Mouse (Mus musculus) layer of hippocampus, adult 9-11 months (tissue): ENCODE data around the gene Tnk2.

Experiments used
- DNase-seq: peaks from one replicate; pipeline ENCODE4 v3.0.0; 2022

Tnk2 gene

GRCm38 (mm10) chr16:32723163-32723562, 79.5 kb downstream of the Tnk2 start:
- no peak for DNase-seq

DNA sequence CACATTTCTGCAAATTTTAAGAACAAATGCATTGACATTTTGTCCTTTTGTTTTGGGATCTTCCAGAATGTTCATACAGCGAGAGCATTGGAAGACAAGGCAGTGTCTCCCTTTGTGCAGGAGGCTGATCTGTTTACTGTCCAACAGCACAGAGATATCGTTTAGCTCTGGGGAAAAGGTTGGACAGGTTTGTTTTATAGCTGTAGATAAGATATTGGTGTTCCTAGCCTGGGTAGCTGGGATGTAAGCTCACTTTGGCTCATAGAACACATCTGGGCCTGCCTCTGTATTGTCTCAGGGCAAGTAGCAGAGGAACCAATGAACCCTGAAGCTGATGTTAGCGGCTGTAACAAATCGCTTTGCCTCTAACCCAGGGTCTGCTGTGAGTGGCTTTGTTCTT, 80.1 kb downstream of the Tnk2 start:
- DNase-seq, result no peak

DNA sequence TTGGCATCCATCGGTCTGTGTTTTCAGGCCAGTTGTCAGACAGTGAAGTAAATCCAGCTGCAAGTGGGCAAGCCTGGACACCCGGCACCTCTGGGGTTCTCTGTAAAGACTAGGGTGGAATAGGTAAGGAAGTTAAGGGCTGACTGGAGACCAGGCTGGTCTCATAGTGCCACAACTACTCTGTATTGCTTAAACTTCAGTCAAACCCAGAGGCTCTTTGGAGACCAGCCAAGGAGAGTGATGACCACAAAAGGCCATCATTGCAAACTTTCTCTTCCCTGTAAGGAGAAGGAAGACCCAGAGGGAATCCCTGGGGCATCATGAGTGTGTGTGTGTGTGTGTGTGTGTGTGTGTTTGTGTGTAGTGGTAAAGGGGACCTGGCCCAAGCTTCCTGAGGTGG, 80.6 kb downstream of the Tnk2 start:
- DNase-seq, result no peak

DNA sequence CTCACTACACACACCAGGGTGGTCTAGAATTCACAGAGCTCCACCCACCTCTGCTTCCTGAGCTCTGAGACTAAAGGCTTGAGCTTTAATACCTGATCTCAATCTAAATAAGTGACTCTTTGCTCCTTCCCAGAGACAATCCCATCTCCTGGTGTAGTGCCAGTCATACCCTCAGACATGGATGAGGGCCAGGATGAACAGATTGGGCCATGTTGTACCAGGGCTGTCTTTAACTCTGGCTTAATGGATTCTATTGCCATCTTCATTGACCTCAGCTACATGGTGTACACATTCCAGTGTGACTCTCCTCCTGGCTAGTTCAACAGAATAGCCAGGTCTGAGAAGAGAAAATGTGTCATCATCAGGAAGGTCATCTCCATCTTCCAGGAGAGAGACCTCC, 82.8 kb downstream of the Tnk2 start:
- no peak for DNase-seq

DNA sequence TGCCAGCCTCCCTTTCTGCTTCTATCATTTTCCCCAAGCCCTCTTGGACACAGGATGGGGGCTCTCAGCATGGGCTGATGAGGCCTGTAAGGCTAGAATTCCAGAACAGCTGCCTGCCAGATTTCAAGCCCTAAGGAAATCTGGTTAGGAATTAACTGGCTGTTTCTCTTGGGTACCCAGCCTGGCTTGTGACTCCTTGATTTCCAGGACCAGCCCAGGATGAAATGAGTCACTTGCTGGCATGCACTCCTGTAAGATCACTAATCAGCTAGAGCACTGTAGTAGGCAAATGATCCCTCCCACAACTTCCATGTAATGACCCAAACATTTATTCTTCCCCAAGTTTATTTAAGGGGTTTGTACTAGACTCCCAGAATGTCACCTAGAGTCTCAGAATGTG, 84.6 kb downstream of the Tnk2 start:
- DNase-seq, result no peak

DNA sequence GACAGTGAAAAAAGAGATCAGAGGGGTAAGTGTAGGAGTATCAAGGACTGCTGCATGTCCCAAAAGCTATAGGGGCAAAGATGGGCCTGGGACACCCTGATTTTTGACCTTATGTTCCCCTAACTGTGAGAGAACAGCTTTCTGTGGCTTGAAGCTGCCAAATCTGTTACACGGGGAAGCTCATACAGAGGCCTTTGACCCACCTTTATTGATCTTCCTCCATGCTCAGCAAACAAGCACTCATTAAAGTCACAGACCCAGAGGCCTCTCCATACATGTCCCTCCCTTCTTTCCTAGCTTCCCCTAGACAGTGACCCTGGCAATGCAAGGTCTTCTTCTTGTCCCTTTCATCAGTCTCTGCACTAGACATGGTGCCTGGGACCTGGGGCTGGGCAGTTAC, 85.1 kb downstream of the Tnk2 start:
- DNase-seq, result no peak
